Mouse (Mus musculus): Measurements from ENCODE around the gene Fbxl14.

Gene Fbxl14

DNA sequence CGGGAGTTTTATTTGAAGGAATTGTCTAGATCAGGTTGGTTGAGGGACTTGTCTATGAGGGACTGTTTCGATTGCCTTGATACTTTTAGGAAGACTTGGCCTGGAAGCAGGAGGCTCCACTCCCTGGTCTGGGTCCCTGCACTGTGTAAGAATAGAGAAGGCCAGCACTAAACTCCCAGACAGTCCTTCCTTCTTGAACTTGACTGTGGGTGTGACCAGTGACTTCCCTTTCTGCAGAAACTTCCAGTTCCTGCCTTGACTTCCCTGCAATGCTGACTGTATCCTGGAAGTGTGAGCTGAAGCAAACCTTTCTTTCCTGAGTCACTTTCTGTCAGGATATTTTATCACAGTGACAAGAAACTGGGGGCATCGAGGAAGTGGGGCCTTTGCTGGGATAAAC lies 8.7 kb upstream of the Fbxl14 start:
- DNase-seq (ENCODE audit: low read depth, low spot score): no peak

- peak; percentile 79 for DNase-seq (ENCODE audit: low read depth, low spot score)
Measured at GRCm38 (mm10) chr6:119472135-119472534, 7.3 kb upstream of the Fbxl14 start.

DNA sequence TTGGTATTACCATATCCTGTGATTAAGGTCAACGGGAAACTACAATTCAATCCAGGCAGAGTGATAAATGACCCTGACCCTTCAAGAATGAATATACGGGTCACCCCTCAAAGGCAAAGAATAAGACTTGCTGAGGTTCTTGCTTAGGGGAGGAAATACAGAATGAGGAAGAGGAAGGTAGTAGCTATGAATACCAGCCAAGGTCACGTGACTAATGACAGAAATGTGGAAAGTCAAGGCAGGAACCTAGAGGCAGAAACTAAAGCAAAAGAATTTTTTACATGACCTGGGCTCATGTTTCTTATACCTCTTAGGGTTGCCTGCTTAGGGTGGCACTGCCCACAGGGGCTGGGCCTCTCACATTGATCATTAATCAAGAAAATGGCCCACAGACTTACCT lies 6.8 kb upstream of the Fbxl14 start:
- no peak for DNase-seq (ENCODE audit: low read depth, low spot score)

DNA sequence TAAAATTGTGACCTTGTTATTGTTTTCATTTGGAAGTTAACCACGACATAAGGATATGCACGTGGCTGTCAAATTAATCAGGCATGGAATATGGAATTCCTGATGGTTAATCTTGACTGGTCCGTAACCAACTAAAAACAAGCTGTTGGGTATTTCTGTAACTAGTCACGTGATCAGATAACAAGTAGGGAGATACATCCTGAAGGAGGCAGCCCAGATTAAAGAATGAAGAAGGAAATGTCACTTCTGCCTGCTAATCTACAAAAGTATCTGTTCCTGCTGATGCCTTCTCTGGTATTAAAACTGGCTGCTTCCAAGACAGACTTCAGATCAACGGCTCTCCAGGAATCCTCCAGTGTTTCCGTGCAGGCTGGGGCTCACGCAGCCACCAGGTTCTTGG lies 6.0 kb upstream of the Fbxl14 start:
- no peak for DNase-seq (ENCODE audit: low read depth, low spot score)

GRCm38 (mm10) chr6:119473992-119474391 lies 5.5 kb upstream of the Fbxl14 start:
- no peak for DNase-seq (ENCODE audit: low read depth, low spot score)

DNA sequence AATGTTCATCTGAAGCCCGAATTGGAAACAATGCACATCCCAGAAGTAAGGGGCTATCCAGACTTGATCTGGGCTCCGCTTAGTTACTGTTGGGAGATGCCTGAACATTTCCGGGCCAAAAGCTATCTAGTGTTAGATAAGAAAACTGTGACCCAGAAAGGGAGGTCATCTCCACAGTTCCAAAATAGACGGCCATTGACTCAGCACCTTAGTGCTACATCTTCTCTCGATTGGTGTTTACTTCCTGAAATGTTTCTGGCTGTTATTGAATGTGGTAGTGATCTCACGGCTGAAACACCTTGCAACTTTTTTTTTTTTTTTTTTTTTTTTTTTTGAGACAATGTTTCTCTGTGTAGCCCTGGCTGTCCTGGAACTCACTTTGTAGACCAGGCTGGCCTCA lies 3.5 kb upstream of the Fbxl14 start:
- no peak for DNase-seq (ENCODE audit: low read depth, low spot score)

- no peak for DNase-seq (ENCODE audit: low read depth, low spot score)
Measured at GRCm38 (mm10) chr6:119477686-119478310, 1.7 kb upstream of the Fbxl14 start.

DNA sequence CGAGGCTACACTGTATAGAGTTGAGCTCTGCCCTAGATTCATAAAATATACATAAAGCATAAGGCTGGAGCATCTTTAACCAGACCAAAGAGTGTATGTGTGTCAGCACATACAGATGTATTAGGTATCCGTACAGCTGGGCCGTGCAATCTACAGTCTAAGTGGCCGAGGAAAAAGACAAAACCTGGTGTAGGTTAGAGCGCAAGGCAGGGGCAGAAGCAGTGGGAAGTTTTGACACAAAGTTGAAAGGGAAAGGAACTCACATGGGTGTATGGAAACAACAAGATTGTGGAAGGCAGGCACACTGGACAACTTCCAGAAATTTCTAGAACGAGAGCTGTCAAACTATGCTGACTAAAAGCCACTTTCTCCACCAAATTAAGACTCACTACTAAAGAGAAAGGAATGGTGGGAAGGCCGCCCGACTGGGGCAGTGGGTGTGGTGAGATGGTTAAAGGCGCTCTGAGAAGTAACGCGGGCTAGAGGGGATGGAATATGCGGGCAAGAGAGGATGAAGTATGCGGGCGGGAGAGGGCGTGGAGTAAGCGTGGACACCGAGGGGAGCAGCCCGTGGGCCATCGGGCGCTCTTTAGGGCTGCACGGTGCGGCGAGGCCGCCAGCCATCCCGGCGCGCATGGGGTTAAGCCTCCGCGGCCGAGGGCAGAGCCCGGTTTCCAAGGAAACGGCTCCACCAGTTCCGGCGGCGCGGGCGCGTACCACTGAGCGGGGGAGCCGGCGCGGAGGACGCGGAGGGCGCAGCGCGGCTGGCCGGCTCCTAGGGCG lies 717 bp upstream of the Fbxl14 start:
- DNase-seq (ENCODE audit: low read depth, low spot score): peak; percentile 86

- peak; percentile 82 for DNase-seq (ENCODE audit: low read depth, low spot score)
Measured at GRCm38 (mm10) chr6:119479876-119480705, 623 bp downstream of the Fbxl14 start.

DNA sequence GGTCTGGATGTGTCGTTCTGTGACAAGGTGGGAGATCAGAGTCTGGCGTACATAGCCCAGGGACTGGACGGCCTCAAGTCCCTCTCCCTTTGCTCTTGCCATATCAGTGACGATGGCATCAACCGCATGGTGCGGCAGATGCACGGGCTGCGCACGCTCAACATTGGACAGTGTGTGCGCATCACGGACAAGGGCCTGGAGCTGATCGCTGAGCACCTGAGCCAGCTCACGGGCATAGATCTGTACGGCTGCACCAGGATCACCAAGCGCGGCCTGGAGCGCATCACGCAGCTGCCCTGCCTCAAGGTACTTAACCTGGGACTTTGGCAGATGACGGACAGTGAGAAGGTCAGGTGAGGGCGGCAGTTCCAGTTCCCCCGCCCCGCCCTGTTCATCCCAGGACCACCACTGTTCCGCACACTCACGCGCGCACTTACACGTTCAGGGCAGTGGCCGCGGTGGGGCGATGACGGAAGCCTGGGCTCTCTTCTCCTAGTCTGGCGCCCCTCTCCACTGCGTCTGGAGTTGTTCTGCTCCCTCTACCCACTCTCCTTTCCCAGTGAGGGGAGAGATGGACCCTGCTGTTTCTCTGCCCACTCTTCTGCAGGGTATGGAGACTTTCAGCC lies 1.4 kb downstream of the Fbxl14 start:
- DNase-seq (ENCODE audit: low read depth, low spot score): peak; percentile 39

DNA sequence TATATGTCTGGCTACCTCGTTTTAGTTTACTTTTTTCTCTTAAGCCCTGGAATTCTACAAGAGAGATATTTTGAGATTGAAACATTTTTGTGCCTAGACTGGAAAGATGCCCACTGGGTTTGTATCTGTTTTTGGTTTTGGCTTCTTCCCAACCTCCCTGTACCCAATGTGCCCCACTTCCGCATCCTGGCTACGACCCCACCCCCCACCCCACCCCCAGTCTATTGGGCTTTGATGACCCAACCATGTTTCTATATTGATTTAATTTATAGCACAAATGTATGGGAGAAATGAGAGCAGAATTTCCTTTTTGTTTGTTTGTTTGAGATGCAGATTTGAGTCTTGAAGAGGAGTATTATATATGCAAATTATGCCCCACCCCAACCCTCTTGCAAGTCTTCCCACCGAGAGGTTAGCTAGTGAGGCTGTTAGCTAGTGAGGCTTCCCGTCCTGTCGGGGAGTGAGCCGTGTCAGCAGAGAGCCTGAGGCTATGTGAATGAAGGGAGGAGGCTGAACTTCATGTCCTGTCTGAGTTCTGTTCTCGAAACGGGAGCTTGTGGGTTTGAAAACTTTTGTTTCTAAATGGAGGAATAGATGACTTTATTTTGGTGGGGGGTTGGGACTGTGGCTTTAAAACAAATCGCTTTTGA lies 2.4 kb downstream of the Fbxl14 start:
- DNase-seq (ENCODE audit: low read depth, low spot score): peak; percentile 54

GRCm38 (mm10) chr6:119482958-119483600 lies 3.6 kb downstream of the Fbxl14 start:
- DNase-seq (ENCODE audit: low read depth, low spot score): no peak

GRCm38 (mm10) chr6:119485486-119485885 lies 6.0 kb downstream of the Fbxl14 start:
- no peak for DNase-seq (ENCODE audit: low read depth, low spot score)

GRCm38 (mm10) chr6:119486381-119487084 lies 7.1 kb downstream of the Fbxl14 start:
- no peak for DNase-seq (ENCODE audit: low read depth, low spot score)

DNA sequence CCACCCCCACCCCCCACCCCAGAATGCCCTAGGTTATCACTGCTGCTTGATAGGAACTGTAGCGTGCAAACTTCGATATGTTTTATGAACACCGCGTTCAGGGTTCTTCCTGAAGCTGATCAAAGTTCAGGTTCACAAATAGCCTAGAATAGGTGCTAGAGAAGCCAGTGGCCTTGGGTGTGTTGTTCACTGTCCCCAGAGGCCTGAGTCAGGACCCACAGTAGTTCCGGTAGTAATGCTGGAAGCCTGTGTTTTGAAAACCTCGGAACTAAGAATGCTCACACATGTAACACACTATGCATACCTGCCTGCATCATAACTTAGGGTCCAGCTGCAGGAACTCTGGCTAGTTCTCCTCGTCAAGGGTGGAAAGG lies 7.6 kb downstream of the Fbxl14 start:
- DNase-seq (ENCODE audit: low read depth, low spot score): no peak

DNA sequence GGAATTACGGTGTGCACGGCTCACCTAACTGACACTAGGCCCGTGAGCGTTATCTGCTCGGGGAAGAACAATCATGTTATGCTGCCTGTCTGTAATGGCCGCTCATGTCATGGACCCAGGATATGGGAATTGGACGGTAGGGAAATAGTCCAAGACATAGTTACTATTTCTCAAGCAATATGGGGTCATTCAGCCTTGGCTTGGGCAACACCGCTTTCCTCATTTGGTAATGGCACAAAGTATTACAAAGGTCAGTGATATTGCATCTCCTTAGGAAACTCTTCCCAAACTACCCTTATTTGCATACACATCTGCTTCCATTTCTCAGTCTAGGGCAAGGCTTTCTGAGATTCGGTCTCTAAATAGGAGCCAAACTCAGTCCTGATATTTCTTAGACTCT lies 8.2 kb downstream of the Fbxl14 start:
- no peak for DNase-seq (ENCODE audit: low read depth, low spot score)

DNA sequence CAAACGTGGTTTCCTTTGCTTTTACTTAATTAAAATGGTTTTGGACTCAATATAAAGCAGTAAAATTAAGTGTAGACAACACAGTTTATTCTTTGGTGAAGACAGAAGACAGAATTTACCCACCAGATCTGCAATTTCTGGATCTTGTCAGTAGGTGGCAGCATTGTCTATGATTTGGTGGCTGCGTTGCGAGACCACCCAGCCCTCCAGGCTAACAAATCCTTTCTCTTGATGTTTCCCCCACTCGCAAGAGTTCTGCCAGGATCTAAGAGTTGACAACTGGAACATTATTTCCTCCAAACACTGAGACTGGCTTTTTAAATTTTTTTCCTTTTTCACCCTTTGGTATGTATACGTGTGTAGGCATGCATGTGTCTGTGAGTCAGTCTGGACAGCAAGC lies 10.3 kb downstream of the Fbxl14 start:
- peak; percentile 69 for DNase-seq (ENCODE audit: low read depth, low spot score)

DNA sequence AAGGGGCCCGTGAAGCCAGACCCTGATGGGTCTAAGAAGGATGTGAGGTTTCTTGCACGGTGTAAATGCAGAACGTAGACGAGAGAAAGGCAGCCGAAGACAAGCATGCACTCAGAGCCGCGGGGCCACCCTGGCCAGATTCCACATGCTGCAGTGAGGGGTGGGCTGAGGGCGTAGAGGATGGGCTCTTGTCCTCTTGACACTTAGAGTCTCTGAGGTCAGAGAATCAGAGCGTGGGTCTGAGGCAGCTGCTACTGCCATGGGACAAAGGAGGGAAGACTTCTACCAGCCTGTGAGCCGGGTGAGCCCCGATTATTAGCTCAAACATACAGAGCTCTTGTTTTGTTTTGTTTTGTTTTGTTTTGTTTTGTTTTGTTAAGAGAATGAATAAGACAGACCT lies 11.1 kb downstream of the Fbxl14 start:
- no peak for DNase-seq (ENCODE audit: low read depth, low spot score)

- DNase-seq (ENCODE audit: low read depth, low spot score): no peak
Measured at GRCm38 (mm10) chr6:119491006-119491405, 11.5 kb downstream of the Fbxl14 start.

GRCm38 (mm10) chr6:119491997-119492629 lies 12.6 kb downstream of the Fbxl14 start:
- no peak for DNase-seq (ENCODE audit: low read depth, low spot score)
